Mouse (Mus musculus): ENCODE measurements around the gene Ggt1.

Gene Ggt1

DNA sequence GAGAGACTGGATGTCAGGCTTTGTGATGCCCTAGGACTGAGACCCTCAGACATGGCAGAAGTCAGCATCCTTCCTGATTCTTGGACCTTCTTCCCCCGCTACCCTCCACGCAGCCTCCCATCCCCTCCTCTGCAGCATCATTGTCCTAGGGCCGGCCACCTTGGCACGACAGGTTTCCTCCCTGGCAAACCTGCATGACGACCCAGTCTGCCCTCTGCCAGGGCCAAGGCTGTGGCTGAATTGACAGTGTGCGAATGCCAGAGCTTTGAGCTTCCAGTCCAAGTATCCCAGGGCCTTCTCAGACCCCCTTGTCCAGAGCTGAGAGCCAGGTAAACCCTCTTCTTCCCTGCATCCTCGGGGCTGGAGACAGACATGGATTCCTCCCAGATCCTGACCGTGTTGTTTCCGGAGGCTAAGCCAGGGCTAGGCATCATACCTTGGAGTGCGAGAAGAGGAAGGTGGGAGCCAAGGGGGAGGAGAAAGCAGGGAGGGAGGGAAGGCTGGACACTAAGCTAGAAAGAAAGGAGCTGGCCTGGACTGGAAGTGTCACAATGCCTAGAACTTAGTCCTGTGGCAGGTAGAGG lies at the start of gene Ggt1:
TSS of gene Ggt1 (plus strand) at position 534 of the 584 bp plus-strand sequence.
- WGBS = 79% methylated on average over 10 of the region's 10 CpGs

DNA sequence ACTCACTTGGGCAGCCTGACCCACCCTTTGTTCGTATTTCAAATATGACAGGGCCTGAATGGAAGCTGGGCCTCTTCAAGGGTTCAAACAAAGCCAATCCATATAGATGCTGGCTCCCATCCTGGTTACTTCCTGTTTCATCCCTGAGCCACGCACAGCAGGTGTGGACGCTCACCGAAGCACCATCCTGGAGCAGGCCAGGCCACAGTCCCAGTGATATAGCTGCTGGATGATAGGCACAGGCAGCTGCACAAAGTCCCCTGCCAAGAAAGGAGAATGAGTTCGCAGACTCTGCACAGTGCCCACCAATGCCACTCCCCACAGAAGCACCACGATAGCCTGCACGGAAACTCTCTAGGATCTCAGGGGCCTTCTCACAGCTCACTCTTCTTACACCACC lies 49.5 kb upstream of the Ggt1 start:
- 94% methylated on average over 7 of the region's 7 CpGs for WGBS

DNA sequence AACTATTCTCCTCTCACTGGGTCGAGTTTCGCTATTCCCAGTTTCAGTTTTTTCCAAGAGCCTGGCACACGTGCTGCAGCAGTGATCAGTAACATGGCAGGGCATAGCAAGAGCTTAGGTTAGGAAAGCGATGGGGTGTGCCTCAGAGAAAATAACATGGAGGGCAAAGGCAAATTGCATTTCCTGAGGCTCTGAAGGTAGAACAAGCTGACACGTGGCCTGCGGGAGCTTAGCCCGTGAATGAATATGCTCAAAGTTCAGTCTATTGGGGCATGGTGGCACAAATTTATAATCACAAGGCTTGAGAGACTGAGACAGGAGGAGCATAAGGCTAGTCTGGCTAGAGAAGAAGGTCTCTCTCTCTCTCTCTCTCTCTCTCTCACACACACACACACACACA lies 48.6 kb upstream of the Ggt1 start:
- WGBS = 90% methylated on average over 7 of the region's 7 CpGs

DNA sequence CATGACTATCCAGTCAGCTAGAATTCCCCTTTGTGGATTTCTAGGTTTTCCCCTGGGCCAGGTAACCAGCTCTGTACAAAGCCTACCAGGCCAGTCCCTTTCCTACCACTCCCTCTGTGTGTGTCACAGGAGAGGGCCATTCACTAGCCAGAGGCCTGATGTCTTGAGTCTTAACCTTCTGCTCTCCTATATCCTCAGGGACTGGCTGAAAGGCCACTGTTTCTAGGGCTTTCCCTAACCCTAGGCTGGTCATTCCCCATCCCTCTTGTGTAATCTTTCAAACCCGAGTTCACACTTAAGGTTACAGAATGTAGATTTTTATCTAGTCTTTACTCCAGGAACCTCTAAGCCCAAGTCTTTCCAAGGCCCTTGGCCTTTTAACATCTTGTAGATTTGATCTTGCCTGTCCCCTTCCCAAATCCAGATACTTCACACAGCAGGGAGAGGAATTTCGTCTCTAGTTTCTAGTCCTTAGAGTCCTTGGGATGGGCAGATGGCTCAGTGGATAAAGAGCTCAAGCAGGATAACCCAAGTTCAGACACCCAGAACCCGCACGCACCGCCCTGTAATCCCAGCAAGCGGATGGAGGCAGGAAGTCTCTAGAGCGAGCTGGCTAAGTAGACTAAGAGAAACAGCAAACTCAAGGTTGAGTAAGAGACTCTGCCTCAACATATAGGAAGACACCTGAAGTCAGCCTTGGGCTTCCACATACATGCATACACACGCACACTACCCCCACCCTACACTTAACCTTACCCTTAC lies 47.9 kb upstream of the Ggt1 start:
- 92% methylated on average over 8 of the region's 8 CpGs for whole genome bisulfite sequencing

DNA sequence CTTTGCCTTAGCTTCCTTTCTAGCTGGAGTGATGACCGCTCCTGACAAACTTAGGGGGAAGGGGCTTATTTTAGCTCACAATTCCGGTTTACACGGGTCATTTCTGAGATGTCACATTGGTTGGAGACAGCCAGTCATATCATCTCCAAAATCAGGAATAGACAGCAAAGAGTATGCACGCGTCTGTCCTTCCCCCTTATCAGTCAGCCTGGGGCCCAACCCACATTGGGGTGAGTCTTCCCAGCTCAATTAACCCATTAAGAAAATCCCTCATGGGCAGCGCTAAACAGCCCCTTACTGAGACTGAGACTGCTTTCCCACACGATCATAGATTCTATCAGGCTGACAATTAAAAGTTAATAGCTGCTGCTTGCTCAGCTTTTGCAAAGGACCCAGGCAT lies 47.0 kb upstream of the Ggt1 start:
- 82% methylated on average over 7 of the region's 7 CpGs for WGBS

DNA sequence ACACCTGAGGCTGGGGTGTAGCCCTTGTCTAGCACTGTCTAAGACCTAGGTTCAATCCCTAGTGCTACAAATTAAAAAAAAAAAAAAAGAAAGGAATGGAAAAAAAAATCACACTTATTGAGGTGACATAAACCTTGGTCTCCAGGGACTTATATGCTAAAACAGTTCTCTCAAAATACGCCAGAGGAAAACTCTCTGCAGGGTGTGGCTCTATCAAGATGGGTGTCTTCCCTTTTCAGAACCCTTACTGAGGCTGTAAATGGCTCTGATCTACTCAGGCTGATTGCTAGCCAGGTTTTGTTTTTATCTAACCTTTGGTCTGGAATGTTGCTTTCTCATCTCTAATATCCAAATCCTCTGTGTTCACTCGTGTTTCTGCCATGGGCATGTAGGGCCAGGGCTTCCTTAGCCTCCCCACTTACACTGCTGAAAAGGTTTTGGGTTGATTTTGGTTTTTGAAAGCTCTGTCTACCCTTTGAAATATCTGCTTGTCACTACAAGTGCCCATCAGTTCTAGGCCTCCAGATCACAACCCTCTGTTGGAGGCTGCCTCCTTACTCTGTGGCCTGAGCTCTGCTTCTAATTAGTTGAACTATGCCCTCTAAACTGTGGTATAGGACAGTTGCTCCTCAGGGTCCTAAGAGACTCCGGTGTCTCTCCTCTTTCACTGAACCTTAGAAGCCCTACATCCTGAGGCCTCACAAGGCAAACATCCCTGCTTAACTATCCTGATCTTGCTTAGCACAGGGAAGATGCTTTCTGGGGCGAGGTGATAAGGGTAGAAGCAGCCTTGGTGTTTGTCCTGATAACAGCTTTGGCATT lies 46.0 kb upstream of the Ggt1 start:
- 87% methylated on average over 4 of the region's 4 CpGs for WGBS

DNA sequence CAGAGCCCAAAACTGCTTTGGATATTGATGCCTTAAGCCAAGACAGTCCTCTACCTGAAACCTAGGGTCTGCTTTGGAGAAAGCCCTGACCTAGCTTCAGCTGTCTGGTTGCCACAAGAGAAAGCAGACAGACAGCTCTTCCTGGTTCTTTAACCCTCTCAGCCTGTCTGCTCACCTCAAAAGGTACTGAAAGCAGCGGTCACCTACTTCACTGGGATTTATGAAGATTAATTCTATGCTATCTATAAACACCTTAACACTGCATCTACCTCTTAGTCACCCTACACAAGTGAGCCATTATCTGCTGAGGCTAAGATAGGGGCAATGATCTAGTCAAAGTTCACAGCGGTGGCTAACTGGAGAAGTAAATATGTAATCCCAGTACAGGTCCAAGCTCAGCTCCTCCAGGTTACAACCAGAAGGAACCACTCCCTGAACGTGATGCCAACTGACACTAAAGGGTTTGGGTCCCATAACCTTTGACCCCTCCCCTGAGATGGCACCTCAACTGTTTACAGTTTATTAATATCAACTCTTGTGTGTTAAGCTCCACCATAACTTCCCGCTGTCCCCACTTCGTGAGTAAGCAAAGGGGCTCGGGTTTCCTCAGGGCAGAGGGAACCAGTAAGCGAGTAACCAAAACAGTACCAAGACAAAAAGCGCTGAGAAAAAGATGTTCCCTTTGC lies 45.2 kb upstream of the Ggt1 start:
- WGBS = 31% methylated on average over 8 of the region's 8 CpGs

DNA sequence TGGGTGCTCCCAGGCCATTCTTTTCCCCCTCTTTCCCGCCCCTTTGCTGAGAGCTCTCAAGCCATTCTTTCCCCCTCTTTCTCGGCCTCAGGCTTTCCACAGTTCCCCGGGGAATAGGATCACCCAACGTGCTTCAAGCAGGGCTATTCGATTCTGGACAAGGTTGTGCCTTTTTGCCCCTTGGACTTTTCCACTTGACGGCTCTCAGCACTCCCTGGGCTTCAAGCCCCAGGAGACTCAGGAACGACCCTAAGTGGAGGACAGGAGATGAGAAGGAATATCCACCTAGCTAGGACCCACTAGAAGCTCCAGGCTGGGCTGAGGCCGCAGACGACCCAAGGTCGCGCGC lies 44.7 kb upstream of the Ggt1 start:
- WGBS = 1% methylated on average over 12 of the region's 12 CpGs

DNA sequence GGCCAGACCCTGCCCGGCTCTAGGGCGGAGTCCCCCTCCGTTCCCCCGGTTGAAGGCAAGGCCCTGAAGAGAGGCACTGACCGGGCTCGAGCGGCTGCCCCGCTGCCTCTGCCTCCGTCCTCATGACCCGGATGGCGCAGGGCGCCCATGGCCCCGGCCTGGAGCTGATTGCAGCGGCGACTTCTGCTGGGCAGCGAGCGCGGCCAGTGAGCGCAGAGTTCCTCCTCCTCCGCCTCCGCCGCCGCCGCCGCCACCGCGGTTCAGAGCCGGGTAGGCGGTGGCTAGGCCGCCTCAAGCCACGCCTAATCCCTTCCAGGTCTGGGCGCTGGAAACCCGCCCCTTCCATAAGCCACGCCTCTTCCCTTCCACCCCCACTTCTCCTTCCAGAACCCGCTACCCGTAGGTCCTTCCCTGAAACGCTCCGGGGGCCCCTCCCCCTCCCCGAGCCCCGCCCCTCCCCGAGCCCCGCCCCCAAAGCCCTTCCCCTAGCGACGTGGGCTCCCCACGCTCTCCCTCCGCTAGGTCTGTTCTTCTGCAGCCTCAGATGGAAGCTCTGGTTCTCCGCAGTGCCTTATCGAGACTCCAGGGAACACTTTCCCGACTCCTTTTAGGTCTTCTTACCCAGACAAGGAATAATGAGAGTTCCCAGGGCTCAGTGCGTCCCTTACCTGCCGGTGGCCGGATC lies 44.2 kb upstream of the Ggt1 start, which contains the start of gene Snrpd3:
TSS of gene Snrpd3 (plus strand) at position 479 of the 685 bp plus-strand sequence.
- WGBS = under 1% methylated on average over 50 of the region's 52 CpGs

DNA sequence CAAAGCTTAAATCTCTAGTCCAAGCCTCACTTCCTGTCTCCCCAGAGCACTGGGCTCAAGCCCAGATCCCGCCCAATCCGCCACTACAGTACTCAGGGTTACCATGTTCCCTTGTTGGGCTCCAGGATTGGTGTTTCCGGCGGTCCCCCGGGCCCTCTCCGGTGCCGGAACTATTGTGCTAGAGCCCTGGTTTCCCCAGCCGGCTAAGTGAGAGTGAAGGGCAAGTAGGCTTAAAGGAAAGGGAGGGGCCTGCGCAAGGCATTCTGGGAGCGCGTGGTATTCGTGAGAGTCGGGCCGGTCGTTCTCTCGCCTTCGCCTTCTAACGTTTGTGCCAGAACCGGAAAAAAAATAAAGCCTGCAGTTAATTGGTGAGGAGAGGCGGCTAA lies 43.7 kb upstream of the Ggt1 start, which contains the start of gene Gucd1:
TSS of gene Gucd1 (minus strand) at position 215 of the 386 bp plus-strand sequence.
- WGBS = under 1% methylated on average over 20 of the region's 20 CpGs

DNA sequence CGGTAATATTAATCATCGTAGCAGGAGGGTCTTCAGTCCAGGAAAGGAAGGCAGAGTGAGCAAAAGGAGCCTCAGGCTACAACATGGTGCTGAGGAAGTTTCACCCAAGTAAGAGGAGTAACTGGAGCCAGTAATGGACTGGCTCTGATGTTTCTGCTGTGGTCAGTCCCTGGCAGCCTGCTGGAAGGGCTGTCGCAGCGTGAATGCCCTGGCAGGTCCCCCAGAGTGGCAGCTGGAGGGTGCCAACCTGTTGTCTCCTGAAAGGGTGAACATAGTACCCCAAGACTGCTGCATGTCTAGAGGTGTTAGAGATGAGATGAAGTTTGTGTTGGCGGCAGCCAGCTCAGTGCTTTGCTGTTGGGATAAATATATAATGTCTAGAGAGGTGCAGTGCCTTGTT lies 40.8 kb upstream of the Ggt1 start:
- WGBS = 85% methylated on average over 5 of the region's 5 CpGs

DNA sequence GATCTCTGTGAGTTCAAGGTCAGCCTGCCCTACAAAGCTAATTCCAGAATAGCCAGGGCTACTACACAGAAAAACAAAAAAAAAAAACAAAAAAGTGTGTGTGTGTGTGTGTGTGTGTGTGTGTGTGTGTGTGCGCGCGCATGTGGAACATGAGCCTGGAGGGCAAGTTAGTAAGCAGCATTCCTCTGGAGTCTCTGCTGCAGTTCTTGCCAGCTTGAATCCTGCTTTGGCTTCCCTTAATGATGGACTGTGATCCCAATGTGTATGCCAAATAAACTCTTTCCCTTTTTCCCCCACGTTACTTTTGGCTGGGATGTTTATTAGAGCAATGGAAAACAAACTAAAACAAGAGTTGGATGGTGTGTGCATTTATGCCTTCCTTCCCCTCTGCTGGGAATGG lies 39.8 kb upstream of the Ggt1 start:
- WGBS = 75% methylated on average over 4 of the region's 4 CpGs

DNA sequence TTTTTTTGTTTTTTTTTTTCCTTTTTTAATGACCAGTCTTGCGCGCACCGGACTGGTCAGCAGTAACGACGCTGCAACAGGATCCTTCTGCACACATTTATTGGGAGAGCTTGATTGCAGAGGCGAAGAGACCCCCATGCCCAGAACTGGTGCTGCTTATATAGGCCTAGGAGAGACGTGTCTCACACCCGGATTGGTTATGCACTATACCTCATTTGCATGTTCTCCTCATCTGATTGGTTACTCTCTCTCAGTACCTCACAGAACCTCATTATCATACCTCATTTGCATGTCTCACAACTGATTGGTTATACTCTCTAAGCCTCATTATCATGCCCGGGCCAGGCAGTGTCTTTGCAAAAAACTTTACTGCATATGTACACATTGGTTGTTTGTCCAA lies 36.0 kb upstream of the Ggt1 start:
- WGBS = 86% methylated on average over 9 of the region's 9 CpGs

DNA sequence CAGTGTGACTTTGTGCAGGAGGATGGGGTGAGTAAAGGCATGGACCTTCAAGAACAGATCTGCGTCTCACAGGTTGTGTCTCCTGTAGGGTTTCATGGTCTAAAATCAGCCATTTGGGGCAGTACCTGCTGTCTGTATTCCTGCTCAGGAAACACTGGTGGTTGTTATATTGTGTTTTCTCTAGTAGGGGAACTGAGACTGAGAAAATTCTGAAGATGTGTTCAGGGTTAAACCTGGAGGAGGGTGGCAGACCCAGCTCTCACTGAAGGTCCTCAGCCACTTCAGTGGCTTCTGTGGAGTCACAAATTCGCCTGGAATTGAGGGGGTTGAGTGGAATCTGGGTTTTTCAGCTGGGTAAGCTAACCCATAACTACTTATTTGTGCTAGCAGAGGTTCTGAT lies 31.1 kb upstream of the Ggt1 start:
- 82% methylated on average over 2 of the region's 2 CpGs for WGBS

DNA sequence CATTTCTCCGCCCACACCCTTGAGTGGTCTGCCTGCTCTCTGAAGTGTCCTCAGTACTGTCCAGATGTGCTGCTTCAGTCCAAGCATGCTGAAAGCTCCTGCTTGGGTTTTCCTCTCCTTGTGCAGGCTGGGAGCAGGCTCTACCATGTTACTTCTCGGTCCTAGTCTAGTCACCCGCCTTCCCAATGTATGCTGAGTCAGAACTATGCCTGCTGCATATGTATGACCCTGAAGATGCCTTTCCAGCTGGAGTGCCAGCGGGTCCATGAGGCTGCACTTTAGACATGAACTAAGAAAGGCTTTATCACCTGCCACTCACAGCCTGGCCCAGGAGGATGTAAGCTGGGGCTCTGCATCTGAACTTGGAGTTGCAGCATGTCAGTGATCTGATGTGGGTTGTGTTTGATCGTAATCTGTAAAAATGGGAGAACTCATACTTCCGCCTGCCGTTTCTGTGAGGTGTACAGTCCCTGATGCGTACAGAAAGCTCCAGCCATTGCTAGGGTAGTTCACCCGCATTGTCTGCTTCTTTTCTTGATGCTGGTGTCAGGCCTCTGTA lies 29.8 kb upstream of the Ggt1 start:
- 77% methylated on average over 9 of the region's 9 CpGs for WGBS

DNA sequence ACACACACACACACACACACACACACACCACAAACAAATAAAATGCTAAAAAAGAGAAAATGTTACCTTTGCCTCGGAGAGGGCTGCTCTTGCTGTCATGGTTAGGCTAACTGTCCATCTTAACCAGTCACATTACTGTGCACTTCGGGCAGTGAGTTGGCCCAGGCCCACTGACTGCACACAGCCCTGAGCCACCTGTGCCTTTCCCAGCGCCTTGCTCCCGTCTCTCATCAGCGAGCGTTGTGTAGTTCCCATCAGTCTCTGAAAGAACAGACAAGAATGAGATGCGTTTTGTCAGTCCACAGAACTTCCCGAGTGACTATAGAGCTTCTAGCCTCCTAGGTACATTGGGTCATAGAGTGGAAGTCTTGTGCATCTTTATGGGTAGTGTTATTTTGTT lies 27.2 kb upstream of the Ggt1 start:
- WGBS = 88% methylated on average over 8 of the region's 8 CpGs

DNA sequence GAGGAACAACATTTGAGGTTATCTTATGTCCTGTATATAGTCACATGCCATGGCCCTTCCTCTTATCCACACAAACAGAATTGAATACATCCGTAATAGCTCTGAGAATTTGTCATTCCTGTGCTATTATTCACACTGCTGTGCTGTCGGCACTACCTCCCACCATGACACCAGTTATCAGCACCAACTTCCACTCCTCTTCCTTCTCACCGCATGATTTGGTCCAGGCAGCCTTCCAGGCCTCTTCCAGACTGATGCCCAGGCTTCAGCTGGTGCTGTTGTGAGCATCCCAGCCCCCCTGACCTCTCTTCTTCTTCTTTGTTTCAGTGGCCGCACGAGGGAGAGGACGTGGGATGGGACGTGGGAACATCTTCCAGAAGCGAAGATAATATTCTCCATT lies 26.5 kb upstream of the Ggt1 start:
- 55% methylated on average over 8 of the region's 8 CpGs for WGBS

DNA sequence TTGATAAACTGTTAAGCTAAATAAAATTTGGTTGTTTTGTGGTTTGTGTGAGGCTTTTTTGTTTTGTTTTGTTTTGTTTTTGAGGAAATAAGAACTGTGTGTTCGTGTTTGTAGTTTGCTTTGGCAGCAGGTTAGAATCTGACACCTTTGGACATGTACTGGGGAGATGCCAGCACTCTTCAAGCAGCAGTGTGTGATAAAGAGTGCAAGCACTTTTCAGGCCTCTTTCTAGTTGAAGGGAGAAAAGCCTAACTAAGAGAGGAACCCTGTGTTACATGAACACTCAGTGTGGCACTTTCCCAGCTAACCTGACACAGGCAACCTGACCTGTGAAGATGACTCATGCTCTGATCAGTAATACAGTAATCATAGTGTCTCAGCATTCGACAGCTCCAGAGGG lies 26.0 kb upstream of the Ggt1 start:
- 50% methylated on average over 2 of the region's 2 CpGs for WGBS

DNA sequence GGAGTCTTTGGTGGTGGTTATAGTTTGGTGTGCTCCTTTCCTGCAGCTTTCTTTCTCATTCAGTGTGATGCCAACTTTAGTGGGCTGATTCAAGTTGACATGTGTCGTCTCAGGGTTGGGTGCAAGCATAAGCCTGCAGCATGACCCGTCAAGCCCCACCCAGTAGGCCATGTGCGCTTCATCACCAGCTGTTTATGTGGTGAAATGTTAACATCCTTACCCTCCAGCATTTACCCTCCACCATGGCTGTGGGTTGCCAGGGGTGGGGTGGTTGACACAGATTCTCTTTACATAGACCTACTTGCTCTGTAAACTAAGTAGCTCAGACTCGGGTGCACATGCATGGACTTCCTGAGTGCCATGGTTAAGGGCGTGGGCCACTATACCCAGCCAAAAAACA lies 25.3 kb upstream of the Ggt1 start:
- WGBS = 94% methylated on average over 5 of the region's 5 CpGs

DNA sequence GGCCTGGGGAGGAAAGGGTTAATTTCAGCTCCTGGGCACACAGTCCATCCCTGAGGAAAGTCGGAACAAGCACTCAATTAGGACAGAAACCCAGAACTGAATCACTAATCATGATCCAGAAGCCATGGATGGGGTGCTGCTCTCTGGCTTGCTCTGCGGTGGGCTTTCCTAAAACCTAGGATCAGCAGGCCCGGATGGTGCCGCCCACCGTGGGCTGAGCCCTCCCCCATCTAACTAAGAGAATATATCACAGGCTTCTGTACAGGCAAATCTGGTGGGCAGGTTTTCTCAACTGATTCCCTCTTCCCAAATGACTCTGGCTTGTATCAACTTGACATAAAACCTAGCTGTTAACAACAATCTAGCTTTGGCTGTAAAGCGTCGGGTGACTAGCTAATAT lies 13.5 kb upstream of the Ggt1 start:
- WGBS = 65% methylated on average over 7 of the region's 7 CpGs

DNA sequence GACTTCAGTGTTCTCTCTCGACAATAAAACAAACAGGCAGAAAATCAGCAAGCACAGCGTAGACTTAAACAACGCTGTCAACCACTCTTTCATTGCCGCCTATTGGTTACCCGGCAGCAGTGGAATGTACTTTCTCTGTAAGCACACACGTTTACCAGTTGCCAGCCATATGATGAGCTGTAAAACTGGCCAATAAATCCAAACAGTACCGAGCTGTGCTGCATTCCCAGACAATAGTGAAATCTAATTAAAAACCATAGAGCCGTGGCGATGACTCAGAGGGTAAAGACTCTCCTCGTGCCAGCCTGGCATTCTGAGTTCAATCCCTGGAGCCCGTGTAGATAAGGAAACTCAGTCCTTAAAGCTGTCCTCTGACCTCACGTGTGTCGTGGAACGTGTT lies 12.9 kb upstream of the Ggt1 start:
- 36% methylated on average over 14 of the region's 14 CpGs for WGBS
